Mouse (Mus musculus) CH12.LX (cell line): ENCODE results near the gene Fgfr2.

Experiments
- CTCF ChIP-seq, 2 experiments: IDR thresholded peaks in 1 of 2; conservative IDR thresholded peaks in 1 of 2; 2 replicates each; pipeline ENCODE4 v1.5.1; 2011 to 2012; ENCODE audit warnings: low read depth in 2 of 2, low read length in 2 of 2, improper control_type of control experiment in 1 of 2, inconsistent platforms in 1 of 2, mild to moderate bottlenecking in 1 of 2, moderate library complexity in 1 of 2
- ETS1 ChIP-seq: conservative IDR thresholded peaks from 2 replicates; pipeline ENCODE4 v1.6.1; 2012; ENCODE audit warnings: low read depth, mild to moderate bottlenecking, inconsistent platforms, low read length, improper control_type of control experiment, moderate library complexity
- MAFK ChIP-seq: IDR thresholded peaks from 2 replicates; pipeline ENCODE4 v1.6.1; 2011; ENCODE audit warnings: low read length, improper control_type of control experiment; ENCODE audit not compliant: insufficient replicate concordance
- POLR2A ChIP-seq: IDR thresholded peaks from 2 replicates; pipeline ENCODE4 v1.6.1; 2011; ENCODE audit warnings: low read depth, mild to moderate bottlenecking, improper control_type of control experiment, low read length

GRCm38 (mm10) chr7:130862501-130862900, 2260.6 kb downstream of the Fgfr2 start:
- no peak for TF ChIP-seq POLR2A
- TF ChIP-seq CTCF (conservative IDR thresholded peaks at IDR 0.05 in 1 of 2, IDR thresholded peaks at IDR 0.05 in 1 of 2; ENCODE audit: low read depth in 2 of 2, low read length in 2 of 2), result no peak
- TF ChIP-seq ETS1, result no peak
- no peak for TF ChIP-seq MAFK
